Mouse (Mus musculus) cortical plate, adult 2 months (tissue): ENCODE results near the gene Mgrn1.

Experiments used
- CTCF ChIP-seq: fragments of 200-500 bp; IDR thresholded peaks from 2 replicates; pipeline ENCODE4 v1.5.1; 2011; ENCODE audit warnings: mild to moderate bottlenecking, control low read depth, low read length; ENCODE audit not compliant: insufficient read depth; ENCODE audit errors: extremely low read depth
- POLR2A ChIP-seq: fragments of 200-500 bp; IDR thresholded peaks from 2 replicates; pipeline ENCODE4 v1.6.1; 2011; ENCODE audit warnings: mild to moderate bottlenecking, low read length, control low read depth; ENCODE audit not compliant: insufficient read depth; ENCODE audit errors: extremely low read depth

GRCm38 (mm10) chr16:4915931-4916330, 29.9 kb downstream of the Mgrn1 start:
- TF ChIP-seq CTCF (no peak), POLR2A (no peak)
